Mouse (Mus musculus): Measurements from ENCODE around the gene Arhgap24. TPM values are rescaled to one million over a fixed set of nuclear protein-coding genes. Genes with fewer than 3 reads are reported as not detected.

The Arhgap24 gene
- polyA plus RNA-seq, 1 experiment from 2014 or later: 8.3 TPM

DNA sequence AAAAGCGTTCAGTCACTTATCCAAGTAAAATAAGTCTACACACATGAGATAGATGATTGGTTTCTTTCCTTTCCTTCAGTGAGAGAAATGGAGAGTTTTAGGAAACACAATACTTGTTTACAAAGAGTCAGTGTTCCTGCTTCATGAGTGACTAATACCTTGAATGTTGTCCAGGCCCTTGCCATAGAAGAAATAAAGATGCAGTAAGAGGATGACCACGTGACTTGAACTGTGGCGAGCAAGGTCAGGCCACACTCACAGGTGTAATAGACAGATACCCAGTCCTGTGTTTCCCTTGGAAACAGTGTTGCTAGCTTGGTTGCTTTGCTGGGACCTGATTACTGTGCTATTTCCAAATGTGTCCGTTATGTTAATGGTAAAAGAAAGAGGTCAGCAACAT lies 23.4 kb downstream of the Arhgap24 start:
- Histone ChIP-seq H3K27ac (replicated peaks) (no peak overlapping the region), H3K4me2 (no peak overlapping the region), H3K9ac (no peak overlapping the region), H3K27me3 (no peaks in the 10 kb centered on the region), H3K4me3 (no peak overlapping the region), H3K36me3 (no peaks in the 10 kb centered on the region), H3K9me3 (no peaks in the 10 kb centered on the region), H3K4me1 (replicated peaks) (no peaks in the 10 kb centered on the region)
- 87% methylated on average over 4 of the region's 4 CpGs for WGBS
- ATAC-seq (ENCODE audit: low read depth): no peak

- Histone ChIP-seq H3K27me3 (no peaks in the 10 kb centered on the region), H3K9ac (no peak overlapping the region), H3K36me3 (no peaks in the 10 kb centered on the region), H3K27ac (replicated peaks) (no peak overlapping the region), H3K9me3 (no peaks in the 10 kb centered on the region), H3K4me1 (replicated peaks) (no peaks in the 10 kb centered on the region), H3K4me3 (no peak overlapping the region), H3K4me2 (no peak overlapping the region)
- ATAC-seq (ENCODE audit: low read depth): no peak
- 74% methylated on average over 3 of the region's 3 CpGs for WGBS
Observed at GRCm38 (mm10) chr5:102508162-102508561, 27.0 kb downstream of the Arhgap24 start.

DNA sequence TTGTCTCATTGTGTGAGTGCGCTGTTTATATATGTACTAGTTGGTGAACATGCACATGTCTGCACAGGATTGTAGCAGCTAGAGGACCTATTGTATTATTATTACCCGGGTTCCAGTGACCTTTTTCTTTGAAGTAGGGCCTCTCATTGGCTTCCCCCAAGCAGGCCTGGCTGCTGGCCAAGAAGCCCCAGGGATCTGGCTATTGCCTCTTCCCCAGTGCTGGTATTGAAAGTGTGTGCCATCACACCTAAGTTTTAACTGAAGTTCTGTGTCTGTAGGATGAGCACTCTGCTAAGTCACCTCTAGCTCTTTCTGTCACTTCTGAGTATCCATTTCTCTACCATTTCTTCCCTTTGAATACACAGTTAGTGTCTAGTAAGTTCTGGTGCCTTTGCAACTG lies 28.2 kb downstream of the Arhgap24 start:
- Histone ChIP-seq H3K4me3 (no peak overlapping the region), H3K4me1 (replicated peaks) (peaks cover 4% of the 10 kb centered on the region; the same call in 1 of the 2 replicates), H3K36me3 (no peaks in the 10 kb centered on the region), H3K4me2 (no peak overlapping the region), H3K27ac (replicated peaks) (no peak overlapping the region), H3K9ac (no peak overlapping the region), H3K9me3 (no peaks in the 10 kb centered on the region), H3K27me3 (no peaks in the 10 kb centered on the region)
- ATAC-seq (ENCODE audit: low read depth): no peak
- 62% methylated on average over 2 of the region's 2 CpGs for WGBS

DNA sequence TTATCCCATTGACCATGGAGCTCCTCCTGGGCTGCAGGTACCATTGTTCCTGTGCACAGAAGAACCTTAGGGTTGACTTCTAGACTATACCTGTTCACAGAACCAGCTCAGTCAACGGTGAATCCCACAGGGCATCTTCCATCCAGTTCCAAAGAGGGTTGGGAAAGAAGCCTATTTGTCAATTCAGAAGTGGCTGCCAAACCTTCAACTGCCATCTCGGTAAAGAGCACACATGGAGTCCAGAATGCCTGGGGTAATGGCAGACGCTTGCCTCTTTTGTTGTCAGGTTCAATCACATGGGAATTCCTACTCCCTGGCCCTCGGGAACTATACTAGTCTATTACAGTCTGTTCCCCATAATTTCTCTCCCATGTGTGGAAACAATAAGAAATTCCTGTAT lies 30.5 kb downstream of the Arhgap24 start:
- 59% methylated on average over 4 of the region's 4 CpGs for WGBS
- ATAC-seq (ENCODE audit: low read depth): no peak

DNA sequence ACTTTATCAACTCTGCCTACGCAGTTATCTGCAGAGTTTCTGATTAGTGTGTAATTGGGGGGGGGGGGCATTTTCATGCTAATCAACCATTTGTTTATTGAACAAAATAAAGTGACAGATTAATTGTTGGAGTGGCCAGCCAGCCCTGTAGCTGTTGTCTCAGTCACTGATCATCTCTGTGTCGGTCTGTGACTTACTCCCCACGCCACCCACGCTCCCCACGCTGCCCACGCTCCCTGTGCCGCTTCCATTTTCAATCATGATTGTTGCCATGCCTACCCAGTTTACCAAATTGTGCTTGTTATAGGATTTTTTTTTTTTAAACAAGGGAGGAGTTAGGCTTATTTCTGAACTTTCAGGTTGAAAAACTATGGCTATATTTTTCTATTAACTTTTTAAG lies 34.3 kb downstream of the Arhgap24 start:
- Histone ChIP-seq H3K4me2 (peak overlapping the region; percentile 11; the same call in 1 of the 2 replicates), H3K36me3 (no peaks in the 10 kb centered on the region), H3K9ac (0 out of 2 replicates have a peak overlapping the region, but pooled peaks have one; percentile 1), H3K4me3 (no peak overlapping the region), H3K9me3 (no peaks in the 10 kb centered on the region), H3K27me3 (no peaks in the 10 kb centered on the region), H3K4me1 (replicated peaks) (peaks cover 15% of the 10 kb centered on the region), H3K27ac (replicated peaks) (no peak overlapping the region)
- WGBS: 23% methylated on average over 7 of the region's 7 CpGs
- no peak for ATAC-seq (ENCODE audit: low read depth)

More for the DNA sequence above, 30.5 kb downstream of the Arhgap24 start:
- Histone ChIP-seq H3K4me1 (replicated peaks) (peaks cover 15% of the 10 kb centered on the region), H3K4me2 (no peak overlapping the region), H3K27me3 (no peaks in the 10 kb centered on the region), H3K9me3 (no peaks in the 10 kb centered on the region), H3K9ac (no peak overlapping the region), H3K36me3 (no peaks in the 10 kb centered on the region), H3K27ac (replicated peaks) (no peak overlapping the region), H3K4me3 (no peak overlapping the region)

DNA sequence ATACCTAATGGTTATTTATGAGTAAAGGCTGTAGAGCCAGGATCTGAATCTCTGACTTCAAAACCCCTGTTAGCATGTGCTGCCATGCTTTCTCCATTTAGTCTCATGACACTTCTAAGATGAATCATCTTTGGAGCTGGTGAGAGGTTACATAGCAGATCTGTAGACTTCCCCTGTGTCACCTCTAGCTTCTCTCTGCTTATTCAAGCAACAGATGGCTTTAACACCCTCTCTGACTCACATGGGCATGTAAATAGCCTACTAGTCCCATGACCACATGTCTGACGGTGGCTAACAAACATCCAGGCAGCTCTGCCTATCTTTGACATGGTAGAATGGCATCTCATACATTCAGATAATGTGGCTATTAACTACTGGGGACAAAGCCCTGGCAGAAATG lies 39.3 kb downstream of the Arhgap24 start:
- Histone ChIP-seq H3K9ac (no peak overlapping the region), H3K36me3 (no peaks in the 10 kb centered on the region), H3K4me2 (no peak overlapping the region), H3K9me3 (no peaks in the 10 kb centered on the region), H3K27ac (replicated peaks) (no peak overlapping the region), H3K4me1 (replicated peaks) (peaks cover 1% of the 10 kb centered on the region), H3K4me3 (no peak overlapping the region), H3K27me3 (no peaks in the 10 kb centered on the region)
- ATAC-seq (ENCODE audit: low read depth): no peak
- 58% methylated on average over 1 of the region's 1 CpGs for WGBS

DNA sequence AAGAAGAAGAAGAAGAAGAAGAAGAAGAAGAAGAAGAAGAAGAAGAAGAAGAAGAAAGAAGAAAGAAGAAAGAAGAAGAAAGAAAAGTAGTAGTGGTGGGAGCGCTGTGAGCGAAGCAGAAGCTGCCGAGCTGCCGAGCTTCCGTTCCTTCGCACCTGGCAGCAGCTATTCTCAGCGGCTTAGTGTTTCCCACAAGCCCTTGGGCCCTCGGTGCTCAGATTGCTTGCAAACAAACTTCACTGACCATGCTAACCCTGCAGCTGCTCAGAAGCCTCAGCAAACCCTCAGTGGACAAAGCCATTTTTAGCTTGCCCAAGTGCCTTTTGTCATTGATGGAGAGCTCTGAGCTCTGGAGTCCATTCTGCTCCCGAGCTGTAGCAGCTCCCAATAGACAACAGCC lies 54.1 kb downstream of the Arhgap24 start:
- no peaks in the 10 kb centered on the region for H3K9me3 ChIP-seq
- no peak overlapping the region for H3K27ac ChIP-seq (replicated peaks)
- no peaks in the 10 kb centered on the region for H3K36me3 ChIP-seq
- ATAC-seq (ENCODE audit: low read depth): no peak
- no peaks in the 10 kb centered on the region for H3K4me1 ChIP-seq (replicated peaks)
- H3K4me2 ChIP-seq: no peak overlapping the region
- H3K9ac ChIP-seq: no peak overlapping the region
- no peaks in the 10 kb centered on the region for H3K27me3 ChIP-seq
- H3K4me3 ChIP-seq: no peak overlapping the region
- 88% methylated on average over 9 of the region's 9 CpGs for WGBS

DNA sequence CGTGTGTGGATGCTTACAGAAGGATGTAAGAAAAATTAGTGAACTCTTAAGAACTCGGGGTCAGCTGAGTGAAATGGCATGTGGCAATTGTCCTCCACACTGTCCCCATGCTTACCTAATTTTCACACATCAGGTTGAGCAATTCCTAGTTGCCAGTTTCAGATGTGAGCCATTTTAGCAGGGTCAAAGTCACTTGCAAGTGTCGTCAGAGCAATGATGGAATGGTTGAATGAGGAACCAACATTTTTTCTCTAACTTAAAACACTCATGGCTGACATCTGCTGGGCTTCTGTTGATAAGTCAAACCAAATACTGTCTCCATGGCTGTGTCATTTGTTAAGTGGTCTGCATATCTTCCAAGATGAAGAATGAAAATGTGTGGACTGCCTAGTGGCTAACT lies 56.6 kb downstream of the Arhgap24 start:
- Histone ChIP-seq H3K36me3 (no peaks in the 10 kb centered on the region), H3K4me1 (replicated peaks) (no peaks in the 10 kb centered on the region), H3K9me3 (no peaks in the 10 kb centered on the region), H3K4me3 (no peak overlapping the region), H3K4me2 (no peak overlapping the region), H3K27me3 (no peaks in the 10 kb centered on the region), H3K9ac (no peak overlapping the region), H3K27ac (replicated peaks) (no peak overlapping the region)
- WGBS: 87% methylated on average over 3 of the region's 3 CpGs
- no peak for ATAC-seq (ENCODE audit: low read depth)

DNA sequence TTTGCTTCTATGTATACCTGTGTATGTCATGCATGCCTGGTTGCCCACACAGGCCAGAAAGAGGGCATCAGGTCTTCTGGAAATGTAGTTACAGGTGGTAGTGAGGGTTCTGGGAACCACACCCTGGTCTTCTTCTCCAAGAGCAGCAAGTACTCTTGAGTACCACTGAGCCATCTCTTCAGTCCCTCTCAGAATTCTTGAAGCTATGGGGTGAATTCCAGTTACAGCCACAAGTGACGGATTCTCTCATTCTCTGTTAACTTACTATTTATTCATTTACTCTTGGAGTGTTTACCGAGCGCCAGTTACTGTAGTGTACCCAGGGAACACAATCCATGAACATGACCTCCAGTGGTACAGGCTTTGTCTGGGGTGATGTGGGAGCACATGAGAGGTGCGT lies 65.1 kb downstream of the Arhgap24 start:
- H3K9me3 ChIP-seq: no peaks in the 10 kb centered on the region
- no peaks in the 10 kb centered on the region for H3K27me3 ChIP-seq
- ATAC-seq (ENCODE audit: low read depth): no peak
- H3K4me2 ChIP-seq: no peak overlapping the region
- H3K9ac ChIP-seq: no peak overlapping the region
- no peaks in the 10 kb centered on the region for H3K36me3 ChIP-seq
- 91% methylated on average over 4 of the region's 4 CpGs for WGBS
- no peak overlapping the region for H3K27ac ChIP-seq (replicated peaks)
- no peak overlapping the region for H3K4me3 ChIP-seq
- no peaks in the 10 kb centered on the region for H3K4me1 ChIP-seq (replicated peaks)

- Histone ChIP-seq H3K9ac (no peak overlapping the region), H3K36me3 (no peaks in the 10 kb centered on the region), H3K4me2 (no peak overlapping the region), H3K4me3 (no peak overlapping the region), H3K27me3 (no peaks in the 10 kb centered on the region), H3K4me1 (replicated peaks) (no peaks in the 10 kb centered on the region), H3K9me3 (no peaks in the 10 kb centered on the region), H3K27ac (replicated peaks) (no peak overlapping the region)
- ATAC-seq (ENCODE audit: low read depth): no peak
Observed at GRCm38 (mm10) chr5:102547786-102548185, 66.6 kb downstream of the Arhgap24 start.

GRCm38 (mm10) chr5:102548382-102548781 lies 67.2 kb downstream of the Arhgap24 start:
- Histone ChIP-seq H3K36me3 (no peaks in the 10 kb centered on the region), H3K9me3 (no peaks in the 10 kb centered on the region), H3K4me2 (no peak overlapping the region), H3K27me3 (no peaks in the 10 kb centered on the region), H3K4me1 (replicated peaks) (no peaks in the 10 kb centered on the region), H3K9ac (no peak overlapping the region), H3K4me3 (no peak overlapping the region), H3K27ac (replicated peaks) (no peak overlapping the region)
- WGBS: 83% methylated on average over 2 of the region's 2 CpGs
- no peak for ATAC-seq (ENCODE audit: low read depth)

DNA sequence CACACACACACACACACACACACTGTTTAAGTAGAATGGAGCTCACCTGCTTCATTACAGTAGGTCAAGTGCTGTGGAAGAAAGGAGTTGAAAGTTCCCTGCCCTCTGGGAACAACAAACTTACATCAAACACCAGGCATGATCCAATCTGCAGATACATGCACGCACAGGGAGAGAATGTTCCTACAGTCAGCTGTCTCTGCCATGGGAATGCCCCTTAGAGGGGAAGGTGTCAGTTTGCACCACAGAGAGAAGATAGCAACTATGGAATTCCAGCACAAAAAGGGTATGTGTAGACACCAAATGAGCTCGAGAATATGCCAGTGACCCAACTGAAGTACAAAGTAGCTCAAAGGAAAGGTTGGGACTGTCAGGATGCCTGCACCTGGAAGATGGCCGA lies 69.0 kb downstream of the Arhgap24 start:
- H3K4me1 ChIP-seq (replicated peaks): no peaks in the 10 kb centered on the region
- no peak for ATAC-seq (ENCODE audit: low read depth)
- no peak overlapping the region for H3K4me2 ChIP-seq
- 75% methylated on average over 3 of the region's 3 CpGs for WGBS
- H3K27ac ChIP-seq (replicated peaks): no peak overlapping the region
- H3K9me3 ChIP-seq: no peaks in the 10 kb centered on the region
- H3K9ac ChIP-seq: no peak overlapping the region
- H3K4me3 ChIP-seq: no peak overlapping the region
- H3K27me3 ChIP-seq: no peaks in the 10 kb centered on the region
- no peaks in the 10 kb centered on the region for H3K36me3 ChIP-seq

- WGBS: 66% methylated on average over 11 of the region's 11 CpGs
- H3K4me2 ChIP-seq: no peak overlapping the region
- H3K27ac ChIP-seq (replicated peaks): no peak overlapping the region
- no peak overlapping the region for H3K4me3 ChIP-seq
- H3K27me3 ChIP-seq: no peaks in the 10 kb centered on the region
- ATAC-seq (ENCODE audit: low read depth): no peak
- H3K4me1 ChIP-seq (replicated peaks): no peaks in the 10 kb centered on the region
- H3K9ac ChIP-seq: no peak overlapping the region
- H3K36me3 ChIP-seq: no peaks in the 10 kb centered on the region
- no peaks in the 10 kb centered on the region for H3K9me3 ChIP-seq
Observed at GRCm38 (mm10) chr5:102550870-102551637, 69.9 kb downstream of the Arhgap24 start.

All from neural tube, embryonic 13.5 days (tissue).